Mouse (Mus musculus): ENCODE measurements around the gene Fgf5.

DNA sequence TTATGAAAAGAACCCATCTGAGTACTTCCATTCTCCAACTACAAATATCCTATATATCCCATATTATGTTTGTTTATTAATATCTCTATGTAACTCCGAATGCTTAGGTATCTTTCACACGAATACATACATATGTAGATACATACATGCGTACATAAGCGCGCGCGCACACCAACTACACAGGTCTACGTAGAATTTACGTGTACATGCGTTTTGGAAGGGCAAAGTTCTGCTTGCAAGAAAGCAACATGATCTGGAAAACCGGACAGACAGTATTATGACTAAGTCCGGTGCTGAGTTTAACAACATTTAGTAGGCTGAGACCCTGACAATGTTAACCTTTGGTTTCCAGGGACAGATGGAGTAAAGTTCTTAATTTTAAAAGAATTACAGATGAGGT lies 1.2 kb downstream of the Fgf5 start:
- TF ChIP-seq CTCF (IDR thresholded peaks at IDR 0.05; ENCODE audit: low read depth) = no peak
- no peak for TF ChIP-seq EP300 (optimal IDR thresholded peaks at IDR 0.05)
